Mouse (Mus musculus): Measurements from ENCODE around the gene Bax. TPM values are rescaled to one million over a fixed set of nuclear protein-coding genes. Genes with fewer than 3 reads are reported as not detected.
A peak's percentile ranks its signal among the peaks of the same experiment; 100 is the strongest.
"Not testable (repeated sequence)": the region's sequence is repeated elsewhere in the genome, so short reads cannot be mapped to it uniquely, and the experiment has no call there.

The Bax gene
- total RNA-seq, 2 experiments from 2014 or later, result 58.2 to 64.3 TPM

DNA sequence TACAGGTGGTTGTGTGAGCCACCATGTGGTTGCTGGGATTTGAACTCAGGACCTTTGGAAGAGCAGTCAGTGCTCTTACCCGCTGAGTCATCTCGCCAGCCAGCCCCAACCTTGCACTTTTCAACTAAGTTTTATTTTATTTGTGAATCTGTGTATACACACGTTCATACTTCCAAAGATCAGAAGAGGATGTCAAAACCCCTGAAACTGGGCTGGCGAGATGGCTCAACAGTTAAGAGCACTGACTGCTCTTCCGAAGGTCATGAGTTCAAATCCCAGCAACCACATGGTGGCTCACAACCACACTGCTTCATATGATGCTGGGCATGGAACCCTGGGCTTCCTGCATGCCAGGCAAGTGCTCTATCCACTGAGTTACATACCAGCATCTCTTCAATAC, 18.3 kb upstream of the Bax start:
- not testable (repeated sequence) for DNase-seq (ENCODE audit: low spot score in 2 of 2)

- no peak for DNase-seq (ENCODE audit: low spot score in 2 of 2)
These were observed 15.5 kb upstream of the Bax start for GRCm38 (mm10) chr7:45482166-45482565.

- no peak for DNase-seq (ENCODE audit: low spot score in 2 of 2)
These were observed 14.8 kb upstream of the Bax start, which contains the start of gene Tulp2 for GRCm38 (mm10) chr7:45481374-45481927. Gene Tulp2 (plus strand): TSS chr7:45481877.

- DNase-seq (ENCODE audit: low spot score in 2 of 2), result not testable (repeated sequence)
These were observed 13.6 kb upstream of the Bax start for GRCm38 (mm10) chr7:45480310-45480709.

DNA sequence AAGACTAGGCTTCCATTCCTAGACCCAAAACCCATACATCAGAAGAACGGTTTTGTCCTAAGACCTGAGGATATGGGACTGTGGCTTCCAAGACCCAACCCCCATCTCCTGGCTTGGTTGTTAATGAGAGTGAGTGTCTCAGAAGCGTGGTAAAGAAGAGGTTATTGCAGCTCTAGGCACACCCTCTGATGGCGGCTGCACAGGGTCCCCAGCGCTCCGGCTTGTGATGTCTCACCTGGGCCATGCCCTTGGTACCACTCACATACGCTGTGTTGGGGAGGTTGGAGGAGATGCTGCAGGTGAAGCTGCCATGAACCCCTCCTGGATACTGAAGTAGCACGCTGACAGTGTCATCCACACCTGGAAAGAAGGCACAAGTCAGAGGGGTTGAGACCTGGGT, 12.1 kb upstream of the Bax start:
- no peak for DNase-seq (ENCODE audit: low spot score in 2 of 2)

DNA sequence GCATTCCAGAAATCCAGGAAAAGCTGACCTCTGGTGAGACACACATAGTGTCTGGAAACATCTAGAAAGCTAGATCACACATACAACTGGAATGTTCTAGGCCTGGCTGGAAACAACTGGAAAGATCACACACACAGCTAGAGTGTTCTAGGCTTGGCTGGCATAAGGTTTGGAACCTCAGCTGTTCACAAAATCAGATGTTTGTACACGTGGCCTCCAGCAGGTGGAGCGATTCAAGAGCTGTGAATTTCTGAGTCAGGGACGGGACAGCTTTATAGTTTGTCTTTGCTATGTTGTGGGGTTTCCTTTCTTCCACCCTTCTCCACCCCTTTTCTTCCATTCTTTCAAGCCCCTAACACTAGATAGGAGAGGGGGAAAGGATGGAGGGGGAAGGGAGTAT, 10.3 kb upstream of the Bax start:
- DNase-seq (ENCODE audit: low spot score in 2 of 2), result peak in 1 of 2 experiments; percentile 51

- DNase-seq (ENCODE audit: low spot score in 2 of 2), result no peak
These were observed 9.8 kb upstream of the Bax start for GRCm38 (mm10) chr7:45476453-45476852.

GRCm38 (mm10) chr7:45475291-45475969, 8.7 kb upstream of the Bax start:
- DNase-seq (ENCODE audit: low spot score in 2 of 2), result no peak

DNA sequence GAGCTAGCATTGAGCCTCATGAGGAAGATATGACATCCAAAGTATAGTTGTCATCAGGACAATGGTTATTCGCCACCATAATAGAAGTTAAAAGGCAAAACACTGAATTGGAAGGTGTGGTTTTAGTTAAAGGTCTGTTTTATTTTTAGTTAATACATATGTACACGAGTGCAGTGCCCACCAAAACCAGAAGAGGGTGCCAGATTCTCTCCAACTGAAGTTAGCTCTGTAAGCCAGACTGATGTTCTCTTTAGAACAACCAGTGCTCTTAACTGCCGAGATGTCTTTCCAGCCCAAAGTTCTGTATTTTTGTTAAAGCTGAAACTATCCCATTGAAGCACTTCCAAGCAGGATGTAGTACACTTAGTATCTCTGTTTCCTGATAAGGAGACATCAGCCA, 4.2 kb upstream of the Bax start:
- peak; percentile 49 to 74 for DNase-seq (ENCODE audit: low spot score in 2 of 2)

DNA sequence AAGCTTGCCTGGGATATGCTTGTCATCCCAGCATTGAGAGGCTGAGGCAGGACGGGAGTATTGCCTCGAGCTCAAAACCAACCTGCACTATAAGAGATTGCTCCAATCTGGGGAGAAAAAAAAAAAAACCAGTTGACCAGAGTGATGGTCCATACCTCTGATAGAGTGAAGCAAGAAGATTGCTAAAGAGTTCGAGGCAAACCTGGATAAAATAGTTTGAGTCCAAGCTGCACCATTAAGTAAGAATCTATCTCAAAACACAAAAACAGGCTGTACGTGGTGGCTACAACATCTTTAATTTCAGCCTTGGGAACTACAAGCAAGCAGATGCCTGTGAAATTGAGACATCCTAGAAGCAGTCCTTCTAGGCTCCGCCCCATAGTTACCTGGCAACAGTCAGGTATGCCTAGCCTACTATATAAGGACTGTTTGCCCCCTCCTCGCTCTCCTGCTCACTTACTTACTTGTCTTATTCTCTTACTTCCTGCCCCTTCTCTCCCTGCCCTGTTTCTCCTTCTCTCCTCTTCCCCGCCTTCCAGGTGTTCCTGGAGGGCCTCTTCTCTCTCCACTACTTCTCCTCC, 482 bp upstream of the Bax start:
- no peak for DNase-seq (ENCODE audit: low spot score in 2 of 2)

DNA sequence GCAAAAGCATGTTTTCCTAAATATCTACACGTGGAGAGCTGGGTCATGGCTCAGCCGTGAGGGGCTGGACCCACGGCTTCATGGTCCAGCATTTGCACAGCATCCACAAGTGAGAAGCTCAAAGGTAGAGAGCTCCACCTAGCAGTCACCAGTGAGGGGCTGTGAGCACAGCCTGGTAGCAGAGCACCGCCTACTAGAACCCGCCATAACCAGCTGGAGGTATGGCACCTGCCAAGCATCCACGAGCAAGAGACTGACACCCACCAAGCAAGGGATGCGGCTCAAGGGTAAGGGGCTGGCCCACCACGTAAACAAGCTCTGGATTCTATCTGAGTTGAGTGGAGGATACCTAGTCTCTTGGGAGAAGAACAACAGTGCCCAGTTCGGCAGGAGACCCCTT, 1.1 kb downstream of the Bax start:
- no peak for DNase-seq (ENCODE audit: low spot score in 2 of 2)

GRCm38 (mm10) chr7:45465112-45465511, 1.6 kb downstream of the Bax start:
- no peak for DNase-seq (ENCODE audit: low spot score in 2 of 2)

DNA sequence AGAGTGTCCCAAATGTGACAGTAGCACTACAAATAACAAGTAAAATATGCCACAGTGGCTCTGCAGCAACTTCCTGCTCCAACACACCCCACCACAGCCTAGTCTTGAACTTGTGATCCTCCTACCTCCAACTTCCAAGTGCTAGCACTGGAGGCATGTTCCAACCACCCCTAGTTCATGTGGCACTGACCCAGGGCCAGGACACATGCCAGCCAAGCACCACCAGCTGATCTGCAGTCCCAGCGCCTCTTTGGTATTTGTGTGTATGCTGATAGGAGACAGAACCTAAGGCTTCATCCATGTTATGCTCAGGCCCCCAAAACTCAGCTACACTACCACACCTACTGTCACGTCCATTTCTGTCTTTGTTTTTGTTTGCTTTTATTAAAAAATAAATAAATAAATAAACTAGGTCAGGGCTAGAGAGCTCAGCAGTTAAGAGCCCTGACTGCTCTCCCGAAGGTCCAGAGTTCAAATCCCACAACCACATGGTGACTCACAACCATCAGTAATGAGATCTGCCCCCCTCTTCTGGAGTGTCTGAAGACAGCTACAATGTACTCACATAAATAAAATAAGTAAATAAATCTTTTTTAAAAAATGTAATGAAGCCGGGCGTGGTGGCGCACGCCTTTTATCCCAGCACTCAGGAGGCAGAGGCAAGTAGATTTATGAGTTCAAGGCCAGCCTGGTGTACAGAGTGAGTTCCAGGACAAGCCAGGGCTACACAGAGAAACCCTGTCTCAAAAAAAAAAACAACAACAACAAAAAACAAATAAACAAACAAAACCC, 2.5 kb downstream of the Bax start:
- no peak for DNase-seq (ENCODE audit: low spot score in 2 of 2)

GRCm38 (mm10) chr7:45462868-45463267, 3.8 kb downstream of the Bax start:
- not testable (repeated sequence) for DNase-seq (ENCODE audit: low spot score in 2 of 2)

DNA sequence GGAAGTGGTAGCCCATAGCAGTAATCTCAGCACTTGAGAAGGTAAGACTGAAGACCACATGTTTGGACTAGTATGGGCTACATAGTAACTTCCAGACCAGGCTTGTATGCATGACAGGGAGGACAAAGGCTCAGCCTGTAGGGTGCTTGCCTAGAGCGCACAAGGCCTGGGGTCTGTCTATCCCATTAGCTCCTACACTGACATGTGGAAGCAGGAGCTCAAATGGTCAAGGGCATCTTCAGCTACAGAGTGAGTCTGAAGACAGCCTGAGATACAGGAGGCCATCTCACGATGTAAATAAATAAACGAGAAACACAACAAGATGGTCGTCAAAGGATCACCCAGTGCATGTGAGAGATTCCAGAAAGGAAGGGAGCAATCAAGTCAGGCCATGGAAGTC, 4.4 kb downstream of the Bax start:
- no peak for DNase-seq (ENCODE audit: low spot score in 2 of 2)

- no peak for DNase-seq (ENCODE audit: low spot score in 2 of 2)
These were observed 4.9 kb downstream of the Bax start for GRCm38 (mm10) chr7:45461781-45462180.

DNA sequence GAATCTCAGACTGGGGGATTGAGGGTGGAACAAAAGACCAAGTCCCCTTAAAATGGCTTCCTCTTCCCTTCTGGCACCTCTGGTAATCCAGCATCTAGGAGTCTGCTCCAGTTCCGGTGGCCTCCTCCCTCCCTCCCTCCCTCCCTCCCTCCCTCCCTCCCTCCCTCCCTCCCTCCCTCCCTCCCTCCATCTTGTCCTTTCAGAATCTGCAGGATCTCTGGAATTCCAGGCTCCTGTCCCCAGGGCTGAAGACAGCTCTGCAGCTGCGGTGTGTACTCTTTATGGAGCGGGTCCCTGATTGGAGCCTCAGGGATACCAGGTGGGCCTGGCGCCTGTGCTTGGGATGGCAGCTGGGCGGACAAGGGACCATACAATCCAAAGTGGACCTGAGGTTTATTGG, 5.4 kb downstream of the Bax start:
- no peak for DNase-seq (ENCODE audit: low spot score in 2 of 2)

DNA sequence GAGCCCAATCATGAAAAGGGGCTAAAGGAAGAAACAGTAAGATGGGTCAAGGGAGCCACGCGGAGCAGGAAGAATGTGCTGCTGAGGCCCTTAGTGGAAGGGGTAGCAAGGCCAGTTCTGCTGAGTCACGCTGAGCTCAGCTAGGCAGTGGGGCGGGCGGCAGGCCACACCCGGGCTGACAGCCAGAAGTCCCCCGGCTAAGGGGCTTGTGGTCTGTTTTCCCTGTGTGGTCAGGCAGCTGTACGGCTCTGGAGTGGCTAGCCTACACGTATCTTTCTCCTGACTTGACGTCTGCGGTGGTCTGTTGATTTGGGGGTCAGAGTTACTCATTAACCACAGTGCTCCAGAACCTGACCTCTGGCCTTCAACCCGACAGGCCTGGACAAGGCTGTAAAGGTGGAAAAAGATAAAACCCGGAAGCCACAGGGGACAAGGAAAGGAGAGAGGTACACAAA, 5.8 kb downstream of the Bax start:
- DNase-seq (ENCODE audit: low spot score in 2 of 2), result peak; percentile 71 to 74

DNA sequence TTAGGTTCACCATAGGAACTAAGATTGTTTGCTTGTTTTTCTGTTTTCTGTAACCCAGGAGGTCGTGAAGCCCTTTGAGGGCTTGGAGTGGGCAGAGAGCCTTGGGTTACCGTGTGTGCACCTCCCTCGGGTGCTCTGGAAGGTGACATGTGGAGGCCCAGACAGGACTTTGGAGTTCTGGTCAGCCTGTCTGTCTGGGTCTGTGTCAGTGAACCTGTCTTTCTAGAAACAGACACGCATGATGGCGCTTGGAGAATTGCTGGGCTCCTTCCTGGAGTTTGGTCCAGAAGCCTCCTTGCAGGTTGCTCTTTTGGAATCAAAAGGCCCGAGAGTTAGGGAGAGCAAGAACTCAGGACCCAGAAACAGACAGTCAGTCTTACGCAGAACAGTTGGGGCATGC, 6.3 kb downstream of the Bax start:
- DNase-seq (ENCODE audit: low spot score in 2 of 2), result no peak

- peak; percentile 97 to 98 for DNase-seq (ENCODE audit: low spot score in 2 of 2)
These were observed 7.0 kb downstream of the Bax start, which contains the start of gene Ftl1 for GRCm38 (mm10) chr7:45459564-45460140. Gene Ftl1 (minus strand): TSS chr7:45459884.
